Mouse (Mus musculus): ENCODE data around the gene Naa50. TPM values are rescaled to one million over a fixed set of nuclear protein-coding genes. Genes with fewer than 3 reads are reported as not detected.

The Naa50 gene
- polyA plus RNA-seq, 1 experiment from 2014 or later, result 121 TPM

- WGBS, result 81% methylated on average over 7 of the region's 7 CpGs
These were observed 16.5 kb upstream of the Naa50 start for GRCm38 (mm10) chr16:44122982-44123725.

GRCm38 (mm10) chr16:44123786-44124185 is 15.8 kb upstream of the Naa50 start:
- H3K4me1 ChIP-seq (replicated peaks), result 0 out of 2 replicates have a peak, but pooled peaks cover 3% of the 10 kb centered on the region
- H3K27ac ChIP-seq, result no peak overlapping the region
- H3K4me3 ChIP-seq (replicated peaks), result no peak overlapping the region
- no peak for ATAC-seq (ENCODE audit: insufficient number of reproducible peaks, insufficient read depth, low FRiP score, low TSS enrichment, low read depth)
- no peaks in the 10 kb centered on the region for H3K27me3 ChIP-seq
- no peaks in the 10 kb centered on the region for H3K9me3 ChIP-seq
- no peaks in the 10 kb centered on the region for H3K36me3 ChIP-seq
- no peak overlapping the region for H3K4me2 ChIP-seq
- no peak overlapping the region for H3K9ac ChIP-seq (replicated peaks)
- 88% methylated on average over 2 of the region's 2 CpGs for WGBS

More at GRCm38 (mm10) chr16:44122982-44123725, 16.5 kb upstream of the Naa50 start:
- no peak for ATAC-seq (ENCODE audit: insufficient number of reproducible peaks, insufficient read depth, low FRiP score, low TSS enrichment, low read depth)
- Histone ChIP-seq H3K4me1 (replicated peaks) (0 out of 2 replicates have a peak, but pooled peaks cover 3% of the 10 kb centered on the region), H3K4me2 (no peak overlapping the region), H3K36me3 (no peaks in the 10 kb centered on the region), H3K27ac (no peak overlapping the region), H3K4me3 (replicated peaks) (no peak overlapping the region), H3K9ac (replicated peaks) (no peak overlapping the region), H3K9me3 (no peaks in the 10 kb centered on the region), H3K27me3 (no peaks in the 10 kb centered on the region)

DNA sequence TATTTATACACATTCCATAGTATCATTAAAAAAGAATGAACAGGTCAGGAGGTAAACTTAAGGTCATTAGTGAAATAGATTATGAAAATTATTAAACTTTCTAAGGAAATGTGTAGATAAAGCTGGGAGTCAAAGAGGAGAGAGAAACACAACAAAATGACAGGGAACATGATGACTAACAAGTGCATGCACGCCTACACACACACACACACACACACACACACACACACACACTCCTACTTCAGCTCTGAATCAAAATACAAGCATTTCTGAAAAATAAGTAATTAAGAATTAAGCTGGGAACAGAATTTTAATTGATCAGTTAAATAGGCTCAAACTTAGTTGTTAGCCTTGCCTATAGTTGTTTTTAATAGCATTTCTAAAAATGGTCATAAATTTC is 14.9 kb upstream of the Naa50 start:
- 84% methylated on average over 1 of the region's 1 CpGs for WGBS
- Histone ChIP-seq H3K27ac (no peak overlapping the region), H3K9ac (replicated peaks) (no peak overlapping the region), H3K4me3 (replicated peaks) (no peak overlapping the region), H3K4me1 (replicated peaks) (0 out of 2 replicates have a peak, but pooled peaks cover 3% of the 10 kb centered on the region), H3K27me3 (no peaks in the 10 kb centered on the region), H3K4me2 (no peak overlapping the region), H3K36me3 (no peaks in the 10 kb centered on the region), H3K9me3 (no peaks in the 10 kb centered on the region)
- ATAC-seq (ENCODE audit: insufficient number of reproducible peaks, insufficient read depth, low FRiP score, low TSS enrichment, low read depth), result no peak

- Histone ChIP-seq H3K4me3 (replicated peaks) (no peak overlapping the region), H3K9ac (replicated peaks) (no peak overlapping the region), H3K9me3 (no peaks in the 10 kb centered on the region), H3K27me3 (no peaks in the 10 kb centered on the region), H3K27ac (no peak overlapping the region), H3K4me2 (no peak overlapping the region), H3K36me3 (no peaks in the 10 kb centered on the region), H3K4me1 (replicated peaks) (0 out of 2 replicates have a peak, but pooled peaks cover 3% of the 10 kb centered on the region)
- 86% methylated on average over 2 of the region's 2 CpGs for WGBS
- ATAC-seq (ENCODE audit: insufficient number of reproducible peaks, insufficient read depth, low FRiP score, low TSS enrichment, low read depth), result no peak
These were observed 14.2 kb upstream of the Naa50 start for GRCm38 (mm10) chr16:44125436-44125835.

DNA sequence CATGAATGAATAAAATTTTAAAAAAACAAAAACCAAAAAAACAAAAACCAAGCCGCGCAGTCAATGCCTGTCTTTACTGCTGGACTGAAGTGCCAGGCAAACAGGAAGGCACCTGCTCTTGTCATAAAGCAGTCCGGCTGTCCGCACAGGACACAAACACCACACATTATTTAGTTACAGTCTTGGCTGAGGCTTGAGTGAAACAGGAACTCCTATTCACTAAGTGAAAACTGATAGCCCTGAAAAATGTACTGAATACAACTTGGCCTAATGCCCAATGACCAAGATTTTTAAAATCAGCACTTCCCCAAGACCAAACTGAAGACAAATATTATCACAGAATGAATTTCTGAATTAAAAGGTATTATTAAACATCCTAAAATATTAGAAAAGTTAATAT is 13.2 kb upstream of the Naa50 start:
- Histone ChIP-seq H3K36me3 (no peaks in the 10 kb centered on the region), H3K4me1 (replicated peaks) (0 out of 2 replicates have a peak, but pooled peaks cover 3% of the 10 kb centered on the region), H3K27ac (no peak overlapping the region), H3K9me3 (no peaks in the 10 kb centered on the region), H3K4me3 (replicated peaks) (no peak overlapping the region), H3K9ac (replicated peaks) (no peak overlapping the region), H3K4me2 (no peak overlapping the region), H3K27me3 (no peaks in the 10 kb centered on the region)
- WGBS, result 75% methylated on average over 4 of the region's 4 CpGs
- ATAC-seq (ENCODE audit: insufficient number of reproducible peaks, insufficient read depth, low FRiP score, low TSS enrichment, low read depth), result no peak

- Histone ChIP-seq H3K4me2 (no peak overlapping the region), H3K27ac (no peak overlapping the region), H3K27me3 (no peaks in the 10 kb centered on the region), H3K4me1 (replicated peaks) (no peaks in the 10 kb centered on the region), H3K9me3 (no peaks in the 10 kb centered on the region), H3K36me3 (no peaks in the 10 kb centered on the region), H3K9ac (replicated peaks) (no peak overlapping the region), H3K4me3 (replicated peaks) (no peak overlapping the region)
- WGBS, result 85% methylated on average over 4 of the region's 4 CpGs
- ATAC-seq (ENCODE audit: insufficient number of reproducible peaks, insufficient read depth, low FRiP score, low TSS enrichment, low read depth), result no peak
These were observed 7.3 kb upstream of the Naa50 start for GRCm38 (mm10) chr16:44132300-44132699.

- Histone ChIP-seq H3K4me3 (replicated peaks) (no peak overlapping the region), H3K9ac (replicated peaks) (no peak overlapping the region), H3K27me3 (no peaks in the 10 kb centered on the region), H3K9me3 (no peaks in the 10 kb centered on the region), H3K27ac (no peak overlapping the region), H3K4me2 (no peak overlapping the region), H3K4me1 (replicated peaks) (peaks cover 7% of the 10 kb centered on the region), H3K36me3 (no peaks in the 10 kb centered on the region)
- no peak for ATAC-seq (ENCODE audit: insufficient number of reproducible peaks, insufficient read depth, low FRiP score, low TSS enrichment, low read depth)
- 88% methylated on average over 3 of the region's 3 CpGs for WGBS
These were observed 6.4 kb upstream of the Naa50 start for GRCm38 (mm10) chr16:44133187-44133586.

DNA sequence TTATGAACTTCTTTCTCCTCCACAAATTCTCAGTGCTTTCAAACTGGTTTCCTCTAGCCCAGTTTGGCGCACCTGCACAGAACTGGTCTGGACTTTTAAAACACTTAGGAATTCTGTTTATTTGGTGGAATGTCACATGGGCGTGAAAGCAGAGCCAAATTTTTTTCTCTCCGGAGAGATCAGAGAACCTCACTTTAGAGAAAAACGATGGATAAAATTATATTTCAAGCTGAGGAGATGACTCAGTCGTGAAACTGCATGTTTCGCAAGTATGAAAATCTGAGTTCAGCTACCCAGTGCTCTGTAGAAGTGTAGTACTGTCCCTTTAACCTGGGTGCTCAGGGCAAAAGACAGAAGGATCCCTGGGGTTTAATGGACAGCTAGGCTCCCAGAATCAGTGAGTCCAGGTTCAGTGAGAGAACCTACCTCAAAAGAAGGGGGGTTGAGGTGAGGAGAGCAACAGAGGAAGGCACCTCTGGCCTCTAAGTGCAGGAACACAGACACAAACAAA is 3.1 kb upstream of the Naa50 start:
- 85% methylated on average over 6 of the region's 6 CpGs for WGBS
- Histone ChIP-seq H3K9me3 (no peaks in the 10 kb centered on the region), H3K4me1 (replicated peaks) (peaks cover 11% of the 10 kb centered on the region), H3K27me3 (no peaks in the 10 kb centered on the region), H3K4me3 (replicated peaks) (no peak overlapping the region), H3K27ac (no peak overlapping the region), H3K9ac (replicated peaks) (no peak overlapping the region), H3K36me3 (no peaks in the 10 kb centered on the region), H3K4me2 (no peak overlapping the region)
- ATAC-seq (ENCODE audit: insufficient number of reproducible peaks, insufficient read depth, low FRiP score, low TSS enrichment, low read depth), result no peak

GRCm38 (mm10) chr16:44138377-44138978 is 1.2 kb upstream of the Naa50 start:
- H3K27me3 ChIP-seq, result no peaks in the 10 kb centered on the region
- H3K9me3 ChIP-seq, result no peaks in the 10 kb centered on the region
- 2% methylated on average over 24 of the region's 24 CpGs for WGBS
- H3K4me1 ChIP-seq (replicated peaks), result peaks cover 13% of the 10 kb centered on the region
- peak overlapping the region; percentile 82 for H3K9ac ChIP-seq (replicated peaks)
- peak; percentile 44; the same call in 1 of the 2 replicates for ATAC-seq (ENCODE audit: insufficient number of reproducible peaks, insufficient read depth, low FRiP score, low TSS enrichment, low read depth)
- peak overlapping the region; percentile 94 for H3K4me2 ChIP-seq
- no peaks in the 10 kb centered on the region for H3K36me3 ChIP-seq
- peak overlapping the region; percentile 95 for H3K4me3 ChIP-seq (replicated peaks)
- H3K27ac ChIP-seq, result peak overlapping the region; percentile 97

DNA sequence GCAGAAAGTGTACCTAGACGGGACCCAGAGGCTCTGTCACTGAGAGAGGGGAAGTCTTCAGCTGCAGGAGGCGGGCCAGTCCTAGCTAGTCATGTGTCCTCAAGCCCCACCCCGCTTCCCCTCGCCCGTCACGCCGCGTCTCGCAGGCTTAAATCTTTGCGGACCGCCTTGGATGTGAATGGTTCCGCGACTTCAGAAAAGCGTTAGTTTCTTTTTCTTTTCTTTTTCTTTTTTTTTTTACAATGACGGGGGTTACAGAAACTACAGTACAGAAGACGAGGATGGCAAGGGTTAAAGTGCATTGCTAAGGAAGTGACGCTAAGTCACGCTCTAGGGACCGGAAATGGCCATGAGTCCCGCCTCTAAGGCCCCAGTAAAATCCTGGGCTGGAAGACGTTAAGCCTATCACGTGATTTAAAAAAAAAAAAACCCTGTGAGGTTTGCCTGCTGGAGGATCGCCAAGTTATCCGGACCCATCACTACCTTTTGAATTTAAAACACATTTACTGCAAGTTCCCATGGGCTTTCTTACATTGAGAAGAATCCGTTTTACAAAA is 573 bp upstream of the Naa50 start:
- Histone ChIP-seq H3K36me3 (no peaks in the 10 kb centered on the region), H3K9ac (replicated peaks) (peak overlapping the region; percentile 90), H3K9me3 (no peaks in the 10 kb centered on the region), H3K27me3 (no peaks in the 10 kb centered on the region), H3K27ac (peak overlapping the region; percentile 97), H3K4me3 (replicated peaks) (peak overlapping the region; percentile 95), H3K4me2 (peak overlapping the region; percentile 94), H3K4me1 (replicated peaks) (peaks cover 13% of the 10 kb centered on the region)
- peak; percentile 87 for ATAC-seq (ENCODE audit: insufficient number of reproducible peaks, insufficient read depth, low FRiP score, low TSS enrichment, low read depth)
- WGBS, result under 1% methylated on average over 25 of the region's 25 CpGs

DNA sequence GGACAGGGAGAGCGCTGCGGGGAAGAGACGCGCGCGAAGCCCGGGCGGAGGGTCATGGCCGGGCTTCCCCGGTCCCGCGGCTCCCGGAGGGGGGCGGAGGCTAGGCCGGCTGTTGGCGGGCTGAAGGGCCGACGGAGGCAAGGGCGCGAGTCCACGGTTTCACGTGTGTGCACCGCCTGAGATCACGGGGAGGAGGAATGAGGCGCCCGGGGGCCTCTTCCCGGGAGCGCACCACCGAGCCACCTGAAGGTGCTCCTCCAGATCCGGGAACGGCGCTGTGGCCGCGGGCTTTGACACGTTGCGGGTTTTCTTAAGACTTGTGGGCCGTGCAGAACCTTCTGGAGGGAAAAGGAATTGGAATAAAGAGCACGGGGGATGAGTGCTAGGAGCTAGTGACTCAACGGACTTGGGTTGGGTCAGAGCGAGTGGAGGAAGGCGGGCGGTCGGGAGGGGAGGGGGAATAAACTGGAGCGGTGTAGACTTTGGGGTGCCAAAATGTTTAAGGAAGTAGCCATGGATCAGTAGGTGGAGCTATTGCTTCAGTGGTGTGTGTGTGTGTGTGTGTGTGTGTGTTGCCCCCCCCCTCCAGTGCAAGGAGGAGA is 657 bp downstream of the Naa50 start:
- H3K27me3 ChIP-seq, result no peaks in the 10 kb centered on the region
- peak overlapping the region; percentile 90 for H3K9ac ChIP-seq (replicated peaks)
- no peaks in the 10 kb centered on the region for H3K9me3 ChIP-seq
- 1% methylated on average over 44 of the region's 44 CpGs for WGBS
- H3K4me3 ChIP-seq (replicated peaks), result peak overlapping the region; percentile 95
- no peaks in the 10 kb centered on the region for H3K36me3 ChIP-seq
- peak overlapping the region; percentile 57 for H3K4me2 ChIP-seq
- peak; percentile 66 for ATAC-seq (ENCODE audit: insufficient number of reproducible peaks, insufficient read depth, low FRiP score, low TSS enrichment, low read depth)
- H3K4me1 ChIP-seq (replicated peaks), result peaks cover 13% of the 10 kb centered on the region
- H3K27ac ChIP-seq, result peak overlapping the region; percentile 97

Measured in limb, embryonic 12.5 days (tissue).